Mouse (Mus musculus) CH12.LX (cell line): ENCODE measurements around the gene Il27ra. TPM values are rescaled to one million over a fixed set of nuclear protein-coding genes. Genes with fewer than 3 reads are reported as not detected.

Experiments
- DNase-seq: peaks from one replicate; pipeline ENCODE4 v3.0.0-alpha.2; 2013; ENCODE audit errors: extremely low read depth
- H3K27ac ChIP-seq: 2 replicates; pipeline ENCODE4 v1.5.1; 2012; ENCODE audit warnings: low read depth, mild to moderate bottlenecking, control low read depth, moderate library complexity; ENCODE audit not compliant: insufficient read depth
- H3K27me3 ChIP-seq: replicated peaks from 2 replicates; pipeline ENCODE3; 2012; ENCODE audit warnings: inconsistent platforms
- H3K36me3 ChIP-seq, 2 experiments: replicated peaks in 1 of 2; 2 replicates each; pipeline versions ENCODE3 to v1.6.1; 2012; ENCODE audit warnings: inconsistent platforms in 1 of 2, low read length in 1 of 2, mild to moderate bottlenecking in 1 of 2, mixed read lengths in 1 of 2, moderate library complexity in 1 of 2; ENCODE audit not compliant: control insufficient read depth in 1 of 2, insufficient read depth in 1 of 2
- H3K4me1 ChIP-seq, 2 experiments: 2 replicates each; pipeline ENCODE4 v1.6.1; 2012; ENCODE audit warnings: inconsistent platforms in 1 of 2, moderate library complexity in 1 of 2; ENCODE audit not compliant: insufficient read depth in 2 of 2, control insufficient read depth in 1 of 2
- H3K4me2 ChIP-seq: 2 replicates; pipeline ENCODE4 v1.6.1; 2012; ENCODE audit warnings: low read depth, mild to moderate bottlenecking, control low read depth; ENCODE audit not compliant: poor library complexity, insufficient read depth, severe bottlenecking
- H3K4me3 ChIP-seq, 3 experiments: fragments of 150-350 bp in 1 of 3; sonication (generic) in 1 of 3; replicated peaks in 1 of 3; 2 replicates each; pipeline versions ENCODE3 to v1.5.1; 2011 to 2012; ENCODE audit warnings: low read depth in 2 of 3, low read length in 2 of 3, mild to moderate bottlenecking in 2 of 3, moderate library complexity in 2 of 3, control low read depth in 1 of 3, improper control_type of control experiment in 1 of 3, inconsistent platforms in 1 of 3, mixed read lengths in 1 of 3; ENCODE audit not compliant: poor library complexity in 1 of 3
- H3K79me2 ChIP-seq: replicated peaks from 2 replicates; pipeline ENCODE4 v1.6.1; 2012; ENCODE audit warnings: mild to moderate bottlenecking, moderate library complexity; ENCODE audit not compliant: control insufficient read depth, poor library complexity, insufficient read depth, severe bottlenecking; ENCODE audit errors: extremely low read depth
- H3K9ac ChIP-seq: 2 replicates; pipeline ENCODE4 v1.6.1; 2012; ENCODE audit warnings: low read depth, mild to moderate bottlenecking, control low read depth, moderate library complexity; ENCODE audit not compliant: insufficient read depth
- H3K9me3 ChIP-seq: replicated peaks from 2 replicates; pipeline ENCODE3; 2012; ENCODE audit warnings: low read length, inconsistent platforms, mixed read lengths
- BHLHE40 ChIP-seq: IDR thresholded peaks from 2 replicates; pipeline ENCODE4 v1.6.1; 2011; ENCODE audit warnings: mild to moderate bottlenecking, low read depth, low read length, improper control_type of control experiment
- CHD1 ChIP-seq: IDR thresholded peaks from 2 replicates; pipeline ENCODE4 v1.6.1; 2012; ENCODE audit warnings: low read depth, low read length, improper control_type of control experiment, inconsistent platforms
- E2F4 ChIP-seq: IDR thresholded peaks from 2 replicates; pipeline ENCODE4 v1.6.1; 2011; ENCODE audit warnings: low read depth, low read length, improper control_type of control experiment; ENCODE audit not compliant: insufficient replicate concordance
- ELF1 ChIP-seq: IDR thresholded peaks from 2 replicates; pipeline ENCODE4 v1.6.1; 2014; ENCODE audit warnings: low read depth, mild to moderate bottlenecking, inconsistent platforms, low read length, improper control_type of control experiment
- EP300 ChIP-seq: IDR thresholded peaks from 2 replicates; pipeline ENCODE4 v1.6.1; 2011; ENCODE audit warnings: low read length, improper control_type of control experiment
- HCFC1 ChIP-seq: IDR thresholded peaks from 2 replicates; pipeline ENCODE4 v1.6.1; 2012; ENCODE audit warnings: low read depth, mild to moderate bottlenecking, inconsistent platforms, low read length, improper control_type of control experiment
- IRF4 ChIP-seq: IDR thresholded peaks from 2 replicates; pipeline ENCODE4 v1.6.1; 2014; ENCODE audit warnings: low read depth, mild to moderate bottlenecking, inconsistent platforms, low read length, improper control_type of control experiment
- JUN ChIP-seq: IDR thresholded peaks from 2 replicates; pipeline ENCODE4 v1.6.1; 2011; ENCODE audit warnings: low read depth, mild to moderate bottlenecking, low read length, improper control_type of control experiment, moderate library complexity; ENCODE audit not compliant: insufficient read depth
- JUND ChIP-seq: conservative IDR thresholded peaks from 2 replicates; pipeline ENCODE4 v1.6.1; 2011; ENCODE audit warnings: low read depth, low read length, improper control_type of control experiment
- MAFK ChIP-seq: IDR thresholded peaks from 2 replicates; pipeline ENCODE4 v1.6.1; 2011; ENCODE audit warnings: low read length, improper control_type of control experiment; ENCODE audit not compliant: insufficient replicate concordance
- MXI1 ChIP-seq: IDR thresholded peaks from 2 replicates; pipeline ENCODE4 v1.6.1; 2011; ENCODE audit warnings: mild to moderate bottlenecking, low read depth, low read length, improper control_type of control experiment
- MYC ChIP-seq: IDR thresholded peaks from 2 replicates; pipeline ENCODE4 v1.6.1; 2011; ENCODE audit warnings: low read depth, mild to moderate bottlenecking, improper control_type of control experiment, low read length
- NELFE ChIP-seq: IDR thresholded peaks from 2 replicates; pipeline ENCODE4 v1.6.1; 2011; ENCODE audit warnings: low read depth, low read length, improper control_type of control experiment
- NRF1 ChIP-seq: IDR thresholded peaks from 2 replicates; pipeline ENCODE4 v1.6.1; 2014; ENCODE audit warnings: low read depth, mild to moderate bottlenecking, inconsistent platforms, low read length, improper control_type of control experiment, moderate library complexity
- PAX5 ChIP-seq: IDR thresholded peaks from 2 replicates; pipeline ENCODE4 v1.6.1; 2012; ENCODE audit warnings: low read length, inconsistent platforms, mixed read lengths
- POLR2A ChIP-seq: IDR thresholded peaks from 2 replicates; pipeline ENCODE4 v1.6.1; 2011; ENCODE audit warnings: low read depth, mild to moderate bottlenecking, improper control_type of control experiment, low read length
- POLR2AphosphoS2 ChIP-seq: IDR thresholded peaks from 2 replicates; pipeline ENCODE4 v1.6.1; 2011; ENCODE audit warnings: low read depth, low read length, improper control_type of control experiment
- RAD21 ChIP-seq: IDR thresholded peaks from 2 replicates; pipeline ENCODE4 v1.6.1; 2011; ENCODE audit warnings: low read depth, mild to moderate bottlenecking, low read length, improper control_type of control experiment, moderate library complexity
- RCOR1 ChIP-seq: conservative IDR thresholded peaks from 2 replicates; pipeline ENCODE4 v1.6.1; 2012; ENCODE audit warnings: low read depth, mild to moderate bottlenecking, inconsistent platforms, low read length, improper control_type of control experiment
- SIN3A ChIP-seq: IDR thresholded peaks from 2 replicates; pipeline ENCODE4 v1.6.1; 2012; ENCODE audit warnings: low read length, improper control_type of control experiment, inconsistent platforms
- SMC3 ChIP-seq: IDR thresholded peaks from 2 replicates; pipeline ENCODE4 v1.6.1; 2011; ENCODE audit warnings: low read depth, low read length, improper control_type of control experiment
- TBP ChIP-seq: conservative IDR thresholded peaks from 2 replicates; pipeline ENCODE4 v1.6.1; 2011; ENCODE audit warnings: low read depth, low read length, improper control_type of control experiment
- TCF12 ChIP-seq: IDR thresholded peaks from 2 replicates; pipeline ENCODE4 v1.6.1; 2014; ENCODE audit warnings: low read depth, mild to moderate bottlenecking, inconsistent platforms, low read length, improper control_type of control experiment
- USF2 ChIP-seq: conservative IDR thresholded peaks from 2 replicates; pipeline ENCODE4 v1.6.1; 2011; ENCODE audit warnings: low read depth, low read length, improper control_type of control experiment
- ZC3H11A ChIP-seq: IDR thresholded peaks from 2 replicates; pipeline ENCODE4 v1.6.1; 2012; ENCODE audit warnings: low read depth, mild to moderate bottlenecking, inconsistent platforms, low read length, improper control_type of control experiment
- ZKSCAN1 ChIP-seq: IDR thresholded peaks from 2 replicates; pipeline ENCODE4 v1.6.1; 2012; ENCODE audit warnings: low read depth, inconsistent platforms, low read length, improper control_type of control experiment, borderline replicate concordance
- ZNF384 ChIP-seq: IDR thresholded peaks from 2 replicates; pipeline ENCODE4 v1.6.1; 2012; ENCODE audit warnings: low read depth, low read length, improper control_type of control experiment, inconsistent platforms
- dilution Hi-C: fragments of 300-500 bp; cut with MboI; formaldehyde crosslinking; loops from 2 replicates; pipeline ENCODE4 v1.14.3; 2020; ENCODE audit warnings: low sequenced_read_pairs; ENCODE audit not compliant: extremely low pct_unique_long_range_greater_than_20kb, extremely low pct_ligation_motif_present
- in situ Hi-C: fragments of 300-500 bp; cut with MboI; formaldehyde crosslinking; loops from 3 replicates; pipeline ENCODE4 v1.14.3; 2019; ENCODE audit warnings: low sequenced_read_pairs, low pct_ligation_motif_present, low pct_unique_long_range_greater_than_20kb, mixed read lengths
- polyA plus RNA-seq: library from polyadenylated mRNA; unstranded; fragments of >175 nt; gene quantifications from 2 replicates; pipeline ENCODE4 v1.2.1, GENCODE M21; 2012; ENCODE audit warnings: low read depth; ENCODE audit not compliant: insufficient read length
- total RNA-seq, 2 experiments: library from RNA; depleted of rRNA; stranded (reverse); fragments of 300-350 nt in 1 of 2; fragments of >200 nt in 1 of 2; gene quantifications; 2 replicates each; pipeline ENCODE4 v1.2.3; 2012 to 2014

Il27ra gene
- total and polyA plus RNA-seq, 3 experiments = 1.4 to 2.4 (median 2.3) TPM

DNA sequence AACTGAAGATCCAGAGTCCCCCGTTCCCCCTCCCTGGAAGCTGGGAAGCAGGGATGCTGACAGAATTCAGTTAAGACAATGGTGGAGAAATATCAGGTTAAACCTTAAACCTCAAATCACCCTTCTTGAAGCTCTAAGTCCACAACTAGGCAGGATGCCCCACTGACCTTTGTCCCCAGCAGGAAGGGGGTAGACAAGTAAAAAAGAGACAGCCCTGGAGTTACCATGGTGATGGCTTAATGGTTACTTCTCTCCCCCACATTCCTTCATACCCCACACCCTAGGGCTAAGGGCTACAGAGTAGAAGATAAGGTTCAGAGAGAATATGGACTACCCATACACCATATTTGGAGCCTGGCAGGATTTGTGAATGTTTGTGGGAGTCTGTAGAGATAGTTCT lies 18.8 kb downstream of the Il27ra start:
- TF ChIP-seq ZC3H11A (no peak), POLR2AphosphoS2 (no peak), PAX5 (no peak), TCF12 (no peak), RCOR1 (no peak), ZKSCAN1 (no peak), MAFK (no peak), HCFC1 (no peak), BHLHE40 (no peak), EP300 (no peak), E2F4 (no peak), NRF1 (no peak), IRF4 (no peak), NELFE (no peak), JUN (no peak), JUND (no peak), ZNF384 (no peak), MYC (no peak)
- TF ChIP-seq, all 38 proteins: peak for 0
- Histone ChIP-seq H3K4me3 (no peak overlapping the region), H3K27me3 (peaks cover 22% of the 10 kb centered on the region), H3K79me2 (no peaks in the 10 kb centered on the region), H3K9me3 (no peaks in the 10 kb centered on the region), H3K4me1 (peaks cover 0 to 4% of the 10 kb centered on the region in 2 experiments; a peak in 2 of 4 replicates), H3K27ac (no peak overlapping the region), H3K9ac (no peak overlapping the region), H3K4me2 (no peak overlapping the region), H3K36me3 (no peaks in the 10 kb centered on the region)
- DNase-seq = no peak
- dilution Hi-C loops (no loop called here), in situ Hi-C loops (no loop called here)

DNA sequence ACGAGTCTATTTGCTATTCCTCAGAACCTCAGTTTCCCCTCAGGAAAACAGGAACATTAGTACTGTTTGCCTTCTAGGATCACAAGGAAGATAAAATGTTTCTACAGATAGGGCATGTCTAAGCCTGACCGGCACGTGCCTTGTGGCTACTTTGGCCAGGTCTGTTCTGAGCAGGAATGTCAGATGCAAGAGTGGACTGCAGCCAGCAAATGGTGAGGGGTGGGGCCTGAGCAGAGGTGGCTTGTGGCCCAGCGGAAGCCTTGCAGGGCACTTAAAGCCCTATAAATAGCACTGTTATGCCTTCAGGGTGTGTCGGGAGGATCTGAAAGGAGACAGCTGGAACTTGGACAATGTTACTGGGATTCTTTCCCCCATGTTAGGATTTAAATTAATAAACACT lies 19.3 kb downstream of the Il27ra start:
- no peak overlapping the region for H3K4me2 ChIP-seq
- no peak overlapping the region for H3K9ac ChIP-seq
- H3K4me3 ChIP-seq = no peak overlapping the region
- TF ChIP-seq POLR2AphosphoS2 = no peak
- TF ChIP-seq JUND = no peak
- TF ChIP-seq RCOR1 = no peak
- no peak for TF ChIP-seq PAX5
- TF ChIP-seq MAFK = no peak
- TF ChIP-seq SMC3 = no peak
- no peak for TF ChIP-seq POLR2A
- no peak for TF ChIP-seq MXI1
- TF ChIP-seq ZC3H11A = no peak
- TF ChIP-seq MYC = no peak
- TF ChIP-seq SIN3A = no peak
- no peak for TF ChIP-seq NRF1
- no peak for TF ChIP-seq USF2
- no peak for TF ChIP-seq CHD1
- TF ChIP-seq ELF1 = no peak
- TF ChIP-seq RAD21 = no peak
- no peak for TF ChIP-seq E2F4
- TF ChIP-seq HCFC1 = no peak
- no peak for TF ChIP-seq TBP
- no peaks in the 10 kb centered on the region for H3K9me3 ChIP-seq
- H3K36me3 ChIP-seq = no peaks in the 10 kb centered on the region
- H3K4me1 ChIP-seq = peaks cover 0 to 4% of the 10 kb centered on the region in 2 experiments; a peak in 2 of 4 replicates
- no peak overlapping the region for H3K27ac ChIP-seq
- in situ Hi-C loops (no loop called here), dilution Hi-C loops (no loop called here)
- no peak for DNase-seq
- peaks cover 26% of the 10 kb centered on the region for H3K27me3 ChIP-seq
- no peaks in the 10 kb centered on the region for H3K79me2 ChIP-seq
